Mouse (Mus musculus) liver, adult 2 months (tissue): Measurements from ENCODE around the gene Ndufb8.

Experiments
- CTCF ChIP-seq: fragments of 200-500 bp; IDR thresholded peaks from 2 replicates; pipeline ENCODE4 v1.5.1; 2011; ENCODE audit warnings: low read depth, low read length, control low read depth
- POLR2A ChIP-seq: fragments of 200-500 bp; IDR thresholded peaks from 2 replicates; pipeline ENCODE4 v1.6.1; 2011; ENCODE audit warnings: low read length, control low read depth; ENCODE audit not compliant: insufficient read depth; ENCODE audit errors: extremely low read depth

DNA sequence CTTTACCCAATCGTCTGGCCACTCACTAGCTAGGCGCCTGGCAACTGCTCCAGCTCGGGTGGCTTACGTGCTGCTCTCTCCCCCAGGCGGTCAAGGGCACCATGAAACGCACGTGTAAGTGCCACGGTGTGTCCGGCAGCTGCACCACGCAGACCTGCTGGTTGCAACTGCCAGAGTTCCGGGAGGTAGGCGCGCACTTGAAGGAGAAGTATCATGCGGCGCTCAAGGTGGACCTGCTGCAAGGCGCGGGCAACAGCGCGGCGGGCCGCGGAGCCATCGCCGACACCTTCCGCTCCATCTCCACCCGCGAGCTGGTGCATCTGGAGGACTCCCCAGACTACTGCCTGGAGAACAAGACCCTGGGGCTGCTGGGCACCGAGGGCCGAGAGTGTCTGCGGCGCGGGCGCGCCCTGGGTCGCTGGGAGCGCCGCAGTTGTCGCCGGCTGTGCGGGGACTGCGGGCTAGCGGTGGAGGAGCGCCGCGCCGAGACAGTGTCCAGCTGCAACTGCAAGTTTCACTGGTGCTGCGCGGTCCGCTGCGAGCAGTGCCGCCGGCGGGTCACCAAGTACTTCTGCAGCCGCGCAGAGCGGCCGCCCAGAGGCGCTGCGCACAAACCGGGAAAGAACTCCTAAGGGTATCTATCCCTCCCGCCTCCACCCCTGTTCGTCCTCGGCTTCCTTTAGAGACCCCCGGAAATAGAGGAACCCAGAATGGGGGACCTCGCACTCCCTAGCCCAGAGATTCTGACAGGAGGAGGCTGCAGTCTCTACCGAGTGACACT is 43.6 kb downstream of the Ndufb8 start:
- TF ChIP-seq POLR2A = no peak
- no peak for TF ChIP-seq CTCF
